Mouse (Mus musculus) thymus, postnatal 0 days (tissue): Measurements from ENCODE around the gene Clca3a1. TPM values are rescaled to one million over a fixed set of nuclear protein-coding genes. Genes with fewer than 3 reads are reported as not detected.

Experiments
- DNase-seq: peaks from one replicate; pipeline ENCODE4 v3.0.0-alpha.2; 2015; ENCODE audit warnings: low spot score
- polyA plus RNA-seq: library from polyadenylated mRNA; unstranded; fragments of >200 nt; fragmentation: Nextera tagmentation; extraction: Ambion mirVana; gene quantifications from 2 replicates; pipeline ENCODE4 v1.2.1, GENCODE M21; 2015

The Clca3a1 gene
- polyA plus RNA-seq, 1 experiment from 2014 or later: 0.65 TPM

DNA sequence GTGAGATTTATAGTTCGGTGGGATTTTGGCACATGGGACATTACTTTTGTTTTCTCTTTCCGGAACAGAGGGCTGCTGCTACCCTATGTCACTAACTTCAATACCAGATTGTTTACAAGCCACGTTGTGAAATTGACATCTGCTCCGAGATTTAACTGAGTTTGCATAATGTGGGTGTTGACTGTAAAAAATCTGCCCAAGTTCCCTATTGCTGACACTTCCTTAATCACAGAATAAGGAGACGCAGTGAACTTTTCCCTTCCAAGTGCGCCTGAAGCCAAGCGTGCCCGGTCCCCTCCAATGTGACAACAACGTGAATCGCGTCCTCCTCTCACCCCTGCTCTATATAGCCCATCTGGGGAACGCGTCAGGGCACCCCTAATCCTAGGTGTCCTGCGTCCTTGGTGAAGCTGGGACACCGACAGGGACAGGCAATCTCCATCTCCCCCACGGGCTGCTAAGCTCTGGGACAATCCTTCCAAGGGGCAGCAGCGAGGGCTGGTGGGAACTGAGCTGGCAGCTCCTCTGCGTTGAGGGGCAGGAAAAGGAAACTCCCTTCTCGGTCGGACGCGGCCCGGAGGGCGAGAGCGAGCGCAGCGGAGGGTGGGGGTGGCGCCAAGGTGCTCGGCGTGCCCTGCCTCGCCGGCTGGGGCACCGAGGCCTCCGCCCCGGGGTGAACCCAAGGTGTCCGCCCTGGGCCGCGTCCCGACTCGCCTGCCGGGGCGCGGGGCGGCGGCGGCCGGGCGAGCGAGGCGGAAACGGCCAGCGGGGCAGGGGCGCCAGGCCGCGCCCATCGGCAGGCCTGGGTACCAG lies 41.5 kb downstream of the Clca3a1 start:
- DNase-seq: peak; percentile 74

- peak; percentile 12 for DNase-seq
Measured at GRCm38 (mm10) chr3:144718706-144719087, 42.1 kb downstream of the Clca3a1 start.

- no peak for DNase-seq
Measured at GRCm38 (mm10) chr3:144717835-144718234, 42.9 kb downstream of the Clca3a1 start.

GRCm38 (mm10) chr3:144717121-144717520 lies 43.7 kb downstream of the Clca3a1 start:
- no peak for DNase-seq

- no peak for DNase-seq
Measured at GRCm38 (mm10) chr3:144715901-144716300, 44.9 kb downstream of the Clca3a1 start.

DNA sequence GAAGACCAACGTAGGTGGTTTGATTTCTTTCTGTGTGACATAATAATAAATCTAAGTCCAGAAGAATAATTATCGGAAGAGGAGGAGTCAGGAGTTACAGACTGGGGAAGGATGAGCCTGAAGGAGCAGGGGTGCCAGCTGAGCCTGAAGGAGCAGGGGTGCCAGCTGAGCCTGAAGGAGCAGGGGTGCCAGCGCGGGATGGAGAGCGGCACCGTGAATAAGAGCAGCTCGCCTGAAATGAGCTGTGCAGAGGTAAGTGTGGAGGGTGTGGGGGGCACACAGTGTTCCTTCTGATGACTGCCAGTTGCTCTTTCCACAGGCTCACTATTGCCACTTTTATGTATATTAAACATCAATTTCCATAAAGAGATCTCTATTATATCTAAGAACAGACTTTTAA lies 45.7 kb downstream of the Clca3a1 start:
- no peak for DNase-seq

GRCm38 (mm10) chr3:144714606-144715005 lies 46.2 kb downstream of the Clca3a1 start:
- no peak for DNase-seq

- no peak for DNase-seq
Measured at GRCm38 (mm10) chr3:144714126-144714525, 46.7 kb downstream of the Clca3a1 start.

- DNase-seq: no peak
Measured at GRCm38 (mm10) chr3:144711607-144712206, 49.1 kb downstream of the Clca3a1 start.

DNA sequence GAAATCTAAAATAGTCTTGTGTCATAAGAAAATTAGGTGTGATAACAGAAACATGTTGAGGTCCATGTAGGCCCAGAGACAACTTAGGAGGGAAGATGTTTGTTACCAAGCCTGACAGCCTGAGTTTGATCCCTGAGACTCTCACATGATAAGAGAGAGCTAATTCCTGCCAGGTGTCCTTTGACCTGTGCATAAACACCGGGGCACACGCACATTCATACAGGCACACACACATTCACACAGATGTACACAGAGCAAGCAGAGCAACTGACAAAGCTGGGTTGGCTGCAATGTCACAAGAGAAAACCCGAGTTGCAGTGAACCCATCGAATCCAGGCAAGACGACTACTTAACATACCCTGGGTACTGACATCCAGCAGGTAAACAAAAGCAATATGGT lies 52.2 kb downstream of the Clca3a1 start:
- no peak for DNase-seq

- no peak for DNase-seq
Measured at GRCm38 (mm10) chr3:144703959-144704358, 56.8 kb downstream of the Clca3a1 start.

- DNase-seq: no peak
Measured at GRCm38 (mm10) chr3:144698790-144699433, 61.9 kb downstream of the Clca3a1 start.

DNA sequence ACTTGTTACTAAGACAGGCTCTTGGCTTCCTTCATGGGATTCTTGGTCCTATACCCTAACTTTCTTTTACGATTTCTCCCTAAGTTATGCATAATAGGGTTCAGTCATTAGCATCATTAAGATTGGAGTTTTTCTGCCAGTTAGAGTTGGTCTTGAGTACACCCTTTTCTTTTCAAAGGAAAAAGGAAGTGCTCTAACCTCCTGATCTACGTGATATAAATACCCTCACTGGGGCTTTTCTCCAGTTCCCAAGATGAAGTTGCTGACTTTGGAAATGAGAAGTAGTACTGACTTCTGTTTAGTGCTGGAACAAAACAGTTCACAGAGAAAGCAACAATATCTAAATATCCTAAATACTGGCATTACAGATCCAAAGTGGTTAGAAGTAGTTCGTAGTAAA lies 62.8 kb downstream of the Clca3a1 start:
- no peak for DNase-seq

- DNase-seq: no peak
Measured at GRCm38 (mm10) chr3:144697154-144697553, 63.6 kb downstream of the Clca3a1 start.

- DNase-seq: no peak
Measured at GRCm38 (mm10) chr3:144694941-144695340, 65.8 kb downstream of the Clca3a1 start.

DNA sequence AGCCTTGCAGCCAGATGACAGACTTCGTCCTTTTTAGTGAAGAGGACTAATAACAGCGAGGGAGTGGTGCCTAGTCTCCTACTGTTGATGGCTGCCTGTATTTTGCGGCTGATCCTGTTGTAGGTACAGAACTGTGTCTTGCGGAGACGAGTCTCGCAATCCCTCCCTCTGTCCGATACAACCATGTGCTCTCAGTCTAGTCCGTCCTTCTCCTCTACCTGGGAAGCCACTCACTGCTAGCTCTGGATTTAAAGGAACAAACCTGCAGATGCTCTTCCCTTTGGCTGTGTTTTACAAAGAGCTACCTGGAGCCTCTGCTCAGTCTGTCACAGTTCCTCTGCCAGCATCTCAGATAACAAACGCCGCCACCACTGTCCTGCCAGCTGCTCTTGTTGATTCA lies 66.7 kb downstream of the Clca3a1 start:
- DNase-seq: no peak

- peak; percentile 48 for DNase-seq
Measured at GRCm38 (mm10) chr3:144692052-144692451, 68.7 kb downstream of the Clca3a1 start.

DNA sequence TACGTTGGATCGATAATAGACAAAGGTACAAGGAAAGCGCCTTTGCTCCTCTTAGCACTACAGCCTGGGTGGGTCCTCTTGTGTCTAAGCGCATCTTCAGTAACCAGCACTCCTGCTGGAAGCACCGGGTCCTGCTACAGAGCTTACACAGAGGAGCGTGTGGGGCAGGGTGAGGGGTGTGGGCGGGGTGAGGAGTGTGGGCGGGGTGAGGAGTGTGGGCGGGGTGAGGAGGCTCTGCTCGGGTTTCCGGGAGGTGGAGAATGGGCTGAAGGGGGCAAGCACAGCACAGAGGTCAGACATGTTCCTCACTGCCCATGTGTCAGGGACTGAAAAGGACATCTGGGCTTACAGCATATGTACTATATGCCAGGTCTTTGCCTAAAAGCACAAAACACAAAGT lies 71.5 kb downstream of the Clca3a1 start:
- DNase-seq: peak; percentile 37

GRCm38 (mm10) chr3:144688284-144688683 lies 72.5 kb downstream of the Clca3a1 start:
- DNase-seq: no peak

DNA sequence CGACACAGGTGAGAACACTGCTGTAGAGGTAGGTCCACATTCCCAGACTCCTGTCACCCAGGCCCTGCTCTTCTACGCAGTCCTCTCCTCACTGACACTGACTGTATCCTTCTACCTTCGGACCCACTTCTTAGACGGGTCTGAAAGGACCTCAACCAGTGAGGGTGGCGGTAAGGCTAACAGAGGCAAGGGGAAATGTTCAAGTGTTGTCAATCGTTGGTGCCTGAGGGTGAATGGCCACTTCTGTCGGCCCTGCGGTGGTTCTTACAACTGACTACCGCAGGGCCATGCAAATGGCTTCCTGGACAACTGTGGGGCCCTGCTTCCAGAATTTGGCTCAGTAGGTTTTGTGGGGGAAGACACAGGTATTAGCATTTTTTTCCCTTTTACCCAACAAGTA lies 73.2 kb downstream of the Clca3a1 start:
- no peak for DNase-seq

DNA sequence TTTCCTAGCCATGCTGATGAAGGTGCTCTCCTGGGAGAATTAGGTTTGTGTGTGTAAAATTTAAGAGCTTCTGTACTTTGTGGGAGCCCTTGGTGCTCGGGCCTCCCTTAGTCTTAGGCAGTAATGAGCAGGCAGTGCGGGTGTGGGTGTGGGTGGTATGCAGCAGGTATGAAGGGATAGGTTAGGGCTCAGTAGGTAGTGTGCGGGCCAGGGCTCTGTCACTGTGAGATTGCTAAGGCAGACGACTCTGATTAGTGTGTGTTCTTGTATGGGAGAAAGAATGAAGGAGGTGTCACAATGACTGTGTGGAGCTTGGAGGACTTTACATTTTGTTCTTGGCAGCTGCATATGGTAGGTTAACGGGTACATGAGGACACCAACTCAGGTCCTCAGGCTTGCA lies 74.6 kb downstream of the Clca3a1 start:
- DNase-seq: no peak

DNA sequence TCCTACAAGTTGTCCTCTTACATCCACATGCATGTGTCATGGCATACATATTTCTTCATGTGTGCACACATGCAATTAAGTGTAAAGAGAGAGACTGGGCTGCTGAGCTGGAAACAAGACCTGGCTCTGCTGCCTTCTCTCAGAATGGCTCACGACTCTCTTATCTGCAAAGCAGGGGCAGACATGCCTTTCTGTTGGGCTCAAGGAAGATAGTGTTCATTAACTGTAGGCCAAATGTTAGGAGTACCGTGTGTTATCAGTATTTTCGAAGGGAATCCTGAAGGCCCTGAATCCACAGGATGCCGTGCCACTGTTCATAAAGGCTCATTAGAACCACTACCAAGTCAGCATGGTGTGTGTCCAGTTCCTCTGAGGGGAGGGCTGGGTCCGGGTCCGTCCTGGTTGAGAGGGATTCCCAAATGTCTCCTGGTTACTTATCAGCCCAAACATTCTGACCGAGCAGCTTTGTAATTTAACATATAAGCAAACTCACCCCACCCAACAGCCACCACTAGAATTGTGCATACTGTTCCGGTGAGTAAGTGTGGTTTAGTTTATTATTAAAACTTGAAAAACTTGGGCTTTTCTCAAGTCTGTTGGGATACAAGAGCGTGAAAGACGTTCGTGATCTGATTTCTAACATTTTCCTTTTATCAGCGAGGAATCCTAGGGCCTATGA lies 77.5 kb downstream of the Clca3a1 start:
- no peak for DNase-seq
